Comparison of ENCODE assay signal across 7 mouse cellular contexts in the genomic region with DNA sequence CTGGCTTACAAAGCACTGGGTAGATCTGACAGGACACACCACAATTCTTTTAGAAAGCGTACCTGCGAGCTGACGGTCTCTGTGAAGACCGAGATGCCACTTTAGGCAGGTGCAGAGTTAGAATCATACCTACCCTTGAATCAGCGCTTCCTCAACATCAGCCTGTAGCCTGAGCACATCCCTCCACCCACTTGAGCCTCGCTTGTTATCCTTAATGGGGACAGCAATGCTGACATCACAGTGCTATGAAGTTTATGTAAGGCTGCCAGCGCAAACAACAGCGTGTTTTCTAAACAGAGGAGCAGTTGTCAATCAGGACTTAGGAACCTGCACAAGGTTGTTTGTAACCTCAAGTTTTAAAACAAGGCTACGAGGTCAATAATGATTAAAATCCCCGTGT. TPM values are rescaled to one million over a fixed set of nuclear protein-coding genes. Genes with fewer than 3 reads are reported as not detected.
DNase-seq lines count a peak whose midpoint lies in the region; ATAC-seq and TF ChIP-seq lines count a peak whose summit lies in the region.

No protein-coding gene starts in this region.

- no peaks in the 10 kb centered on the region for H3K9me3 ChIP-seq in forebrain, postnatal 0 days (ENCODE audit: low read length)
- H3K9me3 ChIP-seq in kidney, embryonic 14.5 days (ENCODE audit: control insufficient read depth, low read length): no peaks in the 10 kb centered on the region
- H3K9me3 ChIP-seq in liver, embryonic 15.5 days (replicated peaks): no peaks in the 10 kb centered on the region
- no peaks in the 10 kb centered on the region for H3K9me3 ChIP-seq in neural tube, embryonic 15.5 days (replicated peaks)

- H3K4me3 ChIP-seq in forebrain, postnatal 0 days (ENCODE audit: low read depth, low read length): peak overlapping the region; percentile 43
- peak overlapping the region; percentile 46 for H3K4me3 ChIP-seq in kidney, embryonic 14.5 days (ENCODE audit: low read length)
- H3K4me3 ChIP-seq in liver, embryonic 15.5 days (replicated peaks): peak overlapping the region; percentile 60
- peak overlapping the region; percentile 47 for H3K4me3 ChIP-seq in neural tube, embryonic 15.5 days (replicated peaks)

- 0 out of 2 replicates have a peak, but pooled peaks have one; percentile 47 for ATAC-seq in forebrain, postnatal 0 days
- ATAC-seq in kidney, embryonic 14.5 days (ENCODE audit: low FRiP score, low TSS enrichment): no peak
- no peak for ATAC-seq in liver, embryonic 15.5 days (ENCODE audit: insufficient read depth)
- peak; percentile 75 for ATAC-seq in neural tube, embryonic 15.5 days (ENCODE audit: low FRiP score)

- H3K27me3 ChIP-seq in forebrain, postnatal 0 days (ENCODE audit: insufficient read depth, low read length): no peaks in the 10 kb centered on the region
- no peaks in the 10 kb centered on the region for H3K27me3 ChIP-seq in kidney, embryonic 14.5 days (ENCODE audit: control insufficient read depth, insufficient read depth, low read length)
- no peaks in the 10 kb centered on the region for H3K27me3 ChIP-seq in liver, embryonic 15.5 days
- no peaks in the 10 kb centered on the region for H3K27me3 ChIP-seq in neural tube, embryonic 15.5 days (replicated peaks)

- WGBS in forebrain, postnatal 0 days: 20% methylated on average over 10 of the region's 10 CpGs
- WGBS in kidney, embryonic 14.5 days: 18% methylated on average over 10 of the region's 10 CpGs
- 24% methylated on average over 10 of the region's 10 CpGs for WGBS in liver, embryonic 15.5 days (ENCODE audit: insufficient replicate concordance)
- WGBS in neural tube, embryonic 15.5 days: 26% methylated on average over 10 of the region's 10 CpGs

- H3K27ac ChIP-seq in forebrain, postnatal 0 days (ENCODE audit: low read depth, low read length): no peak overlapping the region
- H3K27ac ChIP-seq in kidney, embryonic 14.5 days (ENCODE audit: low read depth, low read length): no peak overlapping the region
- no peak overlapping the region for H3K27ac ChIP-seq in liver, embryonic 15.5 days (replicated peaks)
- no peak overlapping the region for H3K27ac ChIP-seq in neural tube, embryonic 15.5 days (replicated peaks)

- TF ChIP-seq CTCF in forebrain, postnatal 0 days (IDR thresholded peaks at IDR 0.05; ENCODE audit: low read depth): no peak

- H3K4me2 ChIP-seq in forebrain, postnatal 0 days (ENCODE audit: low read depth): peak overlapping the region; percentile 73
- H3K4me2 ChIP-seq in kidney, embryonic 14.5 days (replicated peaks; ENCODE audit: low read depth, low read length): peak overlapping the region; percentile 69
- peak overlapping the region; percentile 83 for H3K4me2 ChIP-seq in liver, embryonic 15.5 days
- peak overlapping the region; percentile 68 for H3K4me2 ChIP-seq in neural tube, embryonic 15.5 days

- H3K36me3 ChIP-seq in forebrain, postnatal 0 days (ENCODE audit: insufficient read depth): no peaks in the 10 kb centered on the region
- no peaks in the 10 kb centered on the region for H3K36me3 ChIP-seq in kidney, embryonic 14.5 days (ENCODE audit: control insufficient read depth, insufficient read depth, low read length)
- H3K36me3 ChIP-seq in liver, embryonic 15.5 days (replicated peaks): no peaks in the 10 kb centered on the region
- no peaks in the 10 kb centered on the region for H3K36me3 ChIP-seq in neural tube, embryonic 15.5 days

- peak; percentile 39 for DNase-seq in Muller cell, postnatal 12 days (ENCODE audit: inconsistent ontology term)
- peak; percentile 39 to 51 for DNase-seq in cerebellum, adult 18-20 months
- no peak for DNase-seq in forebrain, postnatal 0 days
- DNase-seq in thymus, postnatal 25 days: no peak

- peak overlapping the region; percentile 50 for H3K9ac ChIP-seq in forebrain, postnatal 0 days
- peak overlapping the region; percentile 62 for H3K9ac ChIP-seq in kidney, embryonic 14.5 days (ENCODE audit: low read depth, low read length)
- peak overlapping the region; percentile 55 for H3K9ac ChIP-seq in liver, embryonic 15.5 days
- H3K9ac ChIP-seq in neural tube, embryonic 15.5 days (replicated peaks): peak overlapping the region; percentile 51

- no peaks in the 10 kb centered on the region for H3K4me1 ChIP-seq in forebrain, postnatal 0 days (ENCODE audit: insufficient read depth)
- H3K4me1 ChIP-seq in kidney, embryonic 14.5 days (ENCODE audit: control insufficient read depth, insufficient read depth, low read length): no peaks in the 10 kb centered on the region
- H3K4me1 ChIP-seq in liver, embryonic 15.5 days (replicated peaks): peaks cover 12% of the 10 kb centered on the region
- peaks cover 7% of the 10 kb centered on the region for H3K4me1 ChIP-seq in neural tube, embryonic 15.5 days

RNA-seq across cellular contexts. Expression of a gene that starts 27.1 kb away (rescaled TPM):
- 138 and 149 TPM in 2 replicates for total RNA-seq in forebrain, postnatal 0 days (2014; rRNA removed)
- polyA plus RNA-seq in forebrain, postnatal 0 days (2015; fragmentation: Nextera tagmentation; extraction: Ambion mirVana): 161 and 182 TPM in 2 replicates
- 283 and 323 TPM in 2 replicates for polyA plus RNA-seq in kidney, embryonic 14.5 days (2014; fragmentation: Nextera tagmentation; extraction: Ambion mirVana)
- 197 and 221 TPM in 2 replicates for polyA plus RNA-seq in liver, embryonic 15.5 days (2015; fragmentation: Nextera tagmentation; extraction: Ambion mirVana)
- 168 and 392 TPM in 2 replicates for polyA plus RNA-seq in neural tube, embryonic 15.5 days (2015; fragmentation: Nextera tagmentation; extraction: Ambion mirVana)

RNA-seq across cellular contexts. Expression of a gene that starts 31.1 kb away (rescaled TPM):
- total RNA-seq in forebrain, postnatal 0 days (2014; rRNA removed): 9.8 and 13.5 TPM in 2 replicates
- polyA plus RNA-seq in forebrain, postnatal 0 days (2015; fragmentation: Nextera tagmentation; extraction: Ambion mirVana): 7.2 and 9.1 TPM in 2 replicates
- 32.7 and 47.0 TPM in 2 replicates for polyA plus RNA-seq in kidney, embryonic 14.5 days (2014; fragmentation: Nextera tagmentation; extraction: Ambion mirVana)
- polyA plus RNA-seq in liver, embryonic 15.5 days (2015; fragmentation: Nextera tagmentation; extraction: Ambion mirVana): 19.6 and 20.2 TPM in 2 replicates
- 17.4 and 24.5 TPM in 2 replicates for polyA plus RNA-seq in neural tube, embryonic 15.5 days (2015; fragmentation: Nextera tagmentation; extraction: Ambion mirVana)

Comparison
In these comparisons a context has a peak if more than half of its experiments do, and no peak if none do; other contexts are left out.
1. DNase-seq: peak in Muller cell, postnatal 12 days (single experiment) and cerebellum, adult 18-20 months (2 of 2); none in forebrain, postnatal 0 days (single experiment) and thymus, postnatal 25 days (single experiment).
2. ATAC-seq: peak in forebrain, postnatal 0 days (single experiment) and neural tube, embryonic 15.5 days (single experiment); none in kidney, embryonic 14.5 days (single experiment) and liver, embryonic 15.5 days (single experiment).
3. Peak in every context shown above with its lines, with median percentiles within 50 percentile points of each other: H3K4me2 ChIP-seq, H3K4me3 ChIP-seq and H3K9ac ChIP-seq.